Mouse (Mus musculus) spleen, postnatal 10 days (tissue): ENCODE data around the gene Foxk1.
A peak's percentile ranks its signal among the peaks of the same experiment; 100 is the strongest.

ENCODE experiments used
- DNase-seq, 2 experiments: peaks; one replicate each; pipeline ENCODE4 v3.0.0; 2021 to 2022; ENCODE audit warnings: low spot score in 2 of 2

Gene Foxk1

GRCm38 (mm10) chr5:142387716-142388115 lies 13.6 kb upstream of the Foxk1 start:
- peak in 1 of 2 experiments; percentile 63 for DNase-seq

DNA sequence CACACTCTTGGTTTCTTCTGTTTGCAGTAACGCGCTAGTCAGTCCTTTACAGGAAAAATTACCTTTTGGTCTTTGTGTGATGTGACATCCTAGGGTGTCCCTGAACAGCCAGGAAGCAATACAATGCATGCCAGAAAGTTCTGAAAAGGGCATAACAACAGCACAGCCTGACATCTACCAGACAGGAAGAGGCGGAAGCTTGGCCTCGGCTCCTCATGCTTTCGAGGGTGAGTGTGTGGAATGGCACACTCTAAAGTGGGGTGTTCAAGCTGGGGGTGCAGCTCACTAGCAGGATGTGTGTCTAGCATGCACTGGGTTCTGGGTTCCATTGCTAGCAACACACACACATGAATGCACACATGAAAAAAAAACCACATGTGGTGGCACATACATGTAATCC lies 9.6 kb upstream of the Foxk1 start:
- no peak for DNase-seq

DNA sequence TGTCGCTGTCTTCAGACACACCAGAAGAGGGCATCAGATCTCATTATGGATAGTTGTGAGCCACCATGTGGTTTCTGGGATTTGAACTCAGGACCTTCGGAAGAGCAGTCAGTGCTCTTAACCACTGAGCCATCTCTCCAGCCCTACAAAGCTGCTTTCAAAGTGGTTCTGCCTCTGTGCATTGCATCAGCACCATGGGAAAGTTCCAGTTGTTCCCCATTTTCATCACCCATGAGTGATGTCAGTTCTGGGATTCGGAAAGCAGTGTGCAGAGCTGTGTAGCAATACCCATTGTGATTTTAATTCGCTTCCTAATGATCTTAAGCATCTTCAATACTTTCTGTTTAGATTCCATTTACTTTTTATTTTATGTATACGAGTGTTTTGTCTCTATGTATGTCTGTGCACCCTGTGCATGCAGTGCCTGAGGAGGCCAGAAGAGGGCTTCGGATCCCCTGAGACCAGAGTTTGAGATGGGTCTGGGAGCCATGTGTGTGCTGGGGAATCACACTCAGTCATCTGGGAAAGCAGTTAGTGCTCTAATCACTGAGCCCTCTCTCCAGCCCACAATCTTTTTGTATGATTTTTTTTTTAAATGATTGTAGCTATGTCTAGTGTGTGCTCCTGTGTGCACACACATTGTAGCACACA lies 6.6 kb upstream of the Foxk1 start:
- no peak for DNase-seq

DNA sequence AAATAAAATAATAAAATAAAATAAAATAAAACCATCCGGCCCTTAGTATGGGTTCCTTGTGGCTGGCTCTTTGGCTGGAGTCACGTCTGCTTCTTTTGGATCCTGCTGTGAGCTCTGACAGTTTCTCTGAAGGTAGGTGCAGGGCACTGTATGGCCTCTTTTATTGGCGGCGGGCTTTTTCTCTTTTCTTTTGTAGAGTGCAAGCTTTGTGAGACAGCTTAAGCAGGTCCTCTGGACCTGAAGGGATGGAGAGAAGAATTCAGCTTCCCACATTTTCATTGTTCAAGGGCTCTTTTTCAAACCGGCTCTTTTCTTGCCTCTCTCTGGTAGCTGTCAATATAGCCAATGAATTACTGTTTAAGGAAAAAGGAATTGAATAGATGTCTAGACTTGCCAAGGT lies 5.4 kb upstream of the Foxk1 start:
- no peak for DNase-seq

DNA sequence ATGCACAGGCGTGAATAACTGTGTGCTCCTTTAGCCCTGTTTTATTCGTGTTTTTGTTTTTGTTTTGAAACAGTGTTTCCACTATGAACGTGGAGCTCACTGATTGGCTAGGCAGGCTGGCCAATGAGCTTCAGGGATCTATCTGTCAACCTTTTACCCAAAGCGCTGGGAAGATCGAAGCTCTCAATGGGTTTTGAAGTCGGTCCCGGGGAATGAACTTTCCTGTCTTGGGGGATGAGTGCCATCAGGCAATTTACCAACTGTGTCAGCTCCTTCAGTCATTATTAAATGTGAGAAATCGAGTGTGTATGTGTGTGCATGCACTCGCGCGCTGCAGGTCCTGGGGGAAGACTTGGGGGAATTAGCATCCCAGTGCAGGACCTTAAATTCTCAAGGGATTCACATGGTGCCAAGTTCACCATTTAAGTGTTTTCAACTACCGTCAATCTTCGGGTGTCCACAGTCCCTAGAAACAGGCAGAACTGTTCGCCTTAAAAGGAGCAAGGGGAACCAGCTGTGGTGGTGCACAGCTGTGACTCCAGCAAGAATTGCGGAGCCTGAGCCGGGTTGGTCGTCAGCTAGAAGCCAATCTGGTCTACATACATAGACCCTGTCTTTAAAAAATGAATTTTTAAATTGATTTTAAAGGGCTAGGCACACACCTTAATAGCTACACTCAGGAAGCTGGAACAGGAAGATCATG lies 965 bp upstream of the Foxk1 start:
- DNase-seq, result no peak

DNA sequence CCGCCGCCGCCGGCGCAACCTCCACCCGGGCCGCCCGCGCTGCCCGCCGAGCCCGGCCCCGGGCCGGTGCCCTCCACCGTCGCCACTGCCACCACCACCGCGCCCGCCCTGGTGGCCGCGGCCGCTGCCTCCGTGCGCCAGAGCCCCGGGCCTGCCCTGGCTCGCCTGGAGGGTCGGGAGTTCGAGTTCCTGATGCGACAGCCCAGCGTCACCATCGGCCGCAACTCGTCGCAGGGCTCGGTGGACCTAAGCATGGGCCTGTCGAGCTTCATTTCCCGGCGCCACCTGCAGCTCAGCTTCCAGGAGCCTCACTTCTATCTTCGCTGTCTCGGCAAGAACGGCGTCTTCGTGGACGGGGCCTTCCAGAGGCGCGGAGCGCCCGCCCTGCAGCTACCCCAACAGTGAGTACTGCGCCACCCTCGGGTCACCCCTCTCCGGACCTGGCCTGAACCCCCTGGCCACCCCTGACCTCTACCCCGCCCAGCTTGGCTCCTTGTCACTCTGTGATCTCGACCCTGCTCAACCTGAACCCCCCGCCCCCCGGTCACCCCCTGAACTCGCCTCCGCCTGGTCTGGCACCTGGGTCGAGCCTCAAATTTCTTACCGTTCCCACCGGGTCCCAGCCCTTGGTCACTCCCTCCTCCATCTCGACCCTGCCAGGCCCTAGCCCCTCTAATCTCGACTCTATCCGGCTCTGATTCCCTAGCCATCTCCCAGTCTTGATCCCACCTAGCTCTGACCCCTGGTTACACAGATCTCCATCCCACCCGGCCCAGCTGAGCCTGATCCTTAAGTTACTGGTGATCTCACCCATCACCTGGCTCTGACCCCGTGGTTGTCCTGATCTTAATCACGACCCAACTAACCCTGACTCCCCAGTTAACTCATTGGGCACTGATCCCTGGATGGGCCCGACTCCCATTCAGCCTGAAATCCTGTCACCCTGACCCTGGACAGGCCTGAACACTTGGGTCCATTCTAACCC lies 636 bp downstream of the Foxk1 start:
- DNase-seq, result peak in 1 of 2 experiments; percentile 62

DNA sequence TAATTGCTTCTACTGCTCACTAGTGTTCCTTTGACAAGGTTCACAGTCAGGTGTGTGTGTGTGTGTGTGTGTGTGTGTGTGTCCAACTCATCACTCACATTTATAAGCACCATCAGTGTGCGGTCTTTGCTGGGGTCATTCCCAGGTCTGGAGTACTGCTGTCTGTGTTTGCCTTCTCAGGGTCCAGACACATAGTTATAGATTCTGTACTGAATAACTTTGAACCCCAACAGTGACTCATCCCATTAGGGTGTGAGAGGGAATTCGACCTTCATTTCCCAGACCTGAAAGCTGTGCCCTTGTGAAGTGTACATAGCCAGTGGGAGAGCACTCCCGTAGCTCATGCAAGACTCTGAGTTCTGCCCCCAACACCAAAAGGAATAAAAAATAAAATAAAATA lies 2.4 kb downstream of the Foxk1 start:
- no peak for DNase-seq

DNA sequence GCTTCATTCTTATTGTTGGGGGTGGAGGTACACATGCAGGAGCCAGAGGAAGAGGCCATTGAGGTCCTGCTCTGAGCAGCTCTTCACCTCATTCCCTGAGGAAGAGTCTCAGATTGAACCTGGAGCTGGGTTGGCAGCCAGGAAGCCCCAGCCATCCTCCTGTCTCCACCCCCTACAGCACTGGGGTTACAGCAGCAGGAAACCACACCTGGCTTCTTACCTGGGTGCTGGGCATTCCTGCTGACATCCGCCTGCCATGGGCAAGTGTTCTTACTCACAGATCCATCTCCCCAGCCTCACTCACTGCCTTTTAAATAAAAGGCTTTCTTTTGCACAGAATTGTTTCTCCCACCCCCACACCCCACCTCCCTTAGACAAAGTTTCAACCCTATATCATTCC lies 3.0 kb downstream of the Foxk1 start:
- no peak for DNase-seq

GRCm38 (mm10) chr5:142405426-142405825 lies 4.1 kb downstream of the Foxk1 start:
- DNase-seq, result no peak

GRCm38 (mm10) chr5:142406401-142406800 lies 5.1 kb downstream of the Foxk1 start:
- no peak for DNase-seq

GRCm38 (mm10) chr5:142406937-142407336 lies 5.6 kb downstream of the Foxk1 start:
- DNase-seq, result no peak

DNA sequence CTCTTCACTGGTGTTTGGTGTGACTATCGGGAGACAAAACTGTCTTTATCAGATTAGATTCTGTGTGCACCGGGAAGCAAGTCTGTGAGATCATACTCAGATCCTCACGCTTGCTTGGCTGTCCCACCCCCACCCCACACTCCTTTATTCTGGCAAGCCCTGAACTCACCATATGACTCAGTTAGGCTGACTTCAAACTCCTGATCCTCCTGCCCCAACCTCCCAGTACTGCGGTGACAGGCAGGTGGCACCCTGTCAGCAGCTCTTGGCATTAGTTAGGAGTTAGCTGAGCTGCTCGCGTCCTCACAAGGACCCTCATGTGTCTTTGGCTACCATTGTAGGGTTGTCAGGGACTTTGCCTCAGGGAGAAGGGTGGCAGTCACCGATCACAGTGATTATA lies 6.1 kb downstream of the Foxk1 start:
- no peak for DNase-seq

- no peak for DNase-seq
Observed at GRCm38 (mm10) chr5:142409169-142409568, 7.9 kb downstream of the Foxk1 start.

GRCm38 (mm10) chr5:142410348-142410747 lies 9.1 kb downstream of the Foxk1 start:
- no peak for DNase-seq

- DNase-seq, result no peak
Observed at GRCm38 (mm10) chr5:142412678-142413385, 11.5 kb downstream of the Foxk1 start.

- DNase-seq, result no peak
Observed at GRCm38 (mm10) chr5:142413723-142414445, 12.6 kb downstream of the Foxk1 start.

DNA sequence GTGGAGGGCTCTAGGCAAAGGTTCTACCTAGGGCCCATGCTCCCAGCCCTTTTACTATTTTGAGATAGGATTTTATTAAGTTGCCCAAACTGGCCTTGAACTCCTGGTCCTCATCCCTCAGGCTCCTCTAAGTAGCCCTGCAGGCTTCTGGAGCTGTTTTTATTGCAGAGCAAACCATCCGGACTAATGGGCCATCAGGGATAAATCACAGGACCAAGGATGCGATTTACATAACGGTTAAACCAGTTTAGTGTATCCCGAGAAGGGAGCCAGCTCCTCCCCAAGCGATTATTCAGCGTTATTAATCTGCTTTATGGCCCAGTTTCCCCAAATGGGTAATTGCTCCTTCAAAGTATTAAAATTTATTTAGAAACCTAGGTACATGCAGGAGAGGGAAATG lies 14.1 kb downstream of the Foxk1 start:
- DNase-seq, result no peak

DNA sequence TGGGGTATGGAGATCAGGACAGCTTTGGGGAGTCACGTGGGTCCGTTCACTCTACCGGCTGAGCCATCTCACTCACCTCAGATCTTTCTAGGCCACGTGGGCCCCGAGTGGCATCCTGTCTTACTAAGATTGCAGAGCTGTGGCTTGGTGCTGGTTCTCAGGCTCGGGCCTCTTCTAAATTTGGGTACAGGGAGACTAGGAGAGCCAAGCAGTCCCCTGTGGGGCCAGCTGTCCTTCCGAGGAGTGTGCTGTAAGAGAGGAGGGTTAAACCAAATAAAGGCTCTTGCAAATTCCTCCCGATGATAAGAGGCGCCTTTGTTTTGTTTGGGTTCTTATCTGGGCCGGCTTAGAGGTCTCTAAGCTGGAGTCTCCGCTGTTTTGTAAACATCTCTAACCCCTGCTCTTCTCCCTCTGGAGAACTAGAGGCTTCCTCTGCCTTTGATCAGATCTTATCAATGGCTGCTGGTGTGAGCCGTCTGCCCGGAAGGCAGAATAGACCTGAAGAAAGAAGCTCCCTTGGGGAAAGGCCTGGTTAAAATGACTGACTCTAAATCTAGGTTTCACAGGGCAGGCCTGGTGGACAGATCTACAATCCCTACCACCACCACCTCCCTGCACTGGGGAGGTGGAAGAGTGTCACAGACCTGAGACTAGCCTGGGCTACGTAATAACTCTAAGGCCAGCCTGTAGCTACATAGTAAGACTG lies 14.9 kb downstream of the Foxk1 start:
- DNase-seq, result peak in 1 of 2 experiments; percentile 56

DNA sequence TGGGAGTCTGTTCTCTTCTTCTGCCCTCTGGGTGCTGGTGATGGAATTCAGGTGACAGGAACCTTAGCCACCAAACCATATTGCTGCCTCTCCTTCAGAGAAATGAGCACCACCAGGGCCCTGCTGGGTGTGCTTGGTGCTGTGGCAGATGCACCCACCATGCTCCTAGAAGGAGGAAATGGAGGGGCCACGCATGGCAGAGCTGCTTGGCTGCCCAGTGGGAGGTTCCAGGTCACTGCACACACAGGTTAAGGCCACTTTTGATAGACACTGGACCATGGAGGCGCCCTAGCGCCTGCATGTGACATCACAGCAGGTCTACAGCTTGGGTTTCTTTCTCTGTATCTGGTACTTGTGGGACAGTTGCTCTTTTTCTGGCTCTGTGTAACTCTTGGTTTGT lies 15.8 kb downstream of the Foxk1 start:
- DNase-seq, result no peak

DNA sequence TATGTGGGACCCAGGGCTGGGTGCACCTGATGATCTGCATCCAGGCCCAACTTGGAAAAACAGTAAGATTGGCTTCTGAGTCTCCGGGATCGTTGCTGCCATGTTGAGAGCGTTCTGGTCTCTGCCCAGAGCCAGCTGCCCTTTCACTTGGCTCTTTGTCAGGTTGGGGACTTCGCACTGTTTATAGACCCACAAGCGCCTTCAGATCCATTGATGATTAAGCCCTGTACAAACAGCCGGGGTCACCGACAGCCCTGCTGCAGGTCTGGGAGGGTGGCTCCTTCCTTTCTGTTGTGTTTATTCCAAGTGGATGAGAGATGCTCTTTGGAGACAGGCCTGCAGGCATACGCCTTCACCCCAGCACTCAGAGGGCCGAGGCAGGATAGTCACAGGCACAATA lies 16.6 kb downstream of the Foxk1 start:
- DNase-seq, result no peak
